Mouse (Mus musculus) layer of hippocampus, adult 2 months (tissue): ENCODE measurements at regions not wholly inside any gene's neighbourhood (a gene's known extent, or its start where the extent isn't known, plus 50 kb on each side); places are given as distances from the start of the nearest gene placed in this dataset.
A peak's percentile ranks its signal among the peaks of the same experiment; 100 is the strongest.
"Not testable (repeated sequence)": the region's sequence is repeated elsewhere in the genome, so short reads cannot be mapped to it uniquely, and the experiment has no call there.

Experiments used
- DNase-seq, 2 experiments: peaks; one replicate each; pipeline ENCODE4 v3.0.0; 2022; ENCODE audit warnings: low spot score in 2 of 2
- H3K27ac ChIP-seq: fragments of 200-600 bp; 2 replicates; pipeline ENCODE4 v1.8.1; 2022
- H3K4me3 ChIP-seq: fragments of 200-600 bp; 2 replicates; pipeline ENCODE4 v1.8.1; 2022; ENCODE audit warnings: mild to moderate bottlenecking
- CTCF ChIP-seq: fragments of 200-600 bp; conservative IDR thresholded peaks from 2 replicates; pipeline ENCODE4 v1.8.1; 2022; ENCODE audit warnings: antibody characterized with exemption, mild to moderate bottlenecking, moderate library complexity

DNA sequence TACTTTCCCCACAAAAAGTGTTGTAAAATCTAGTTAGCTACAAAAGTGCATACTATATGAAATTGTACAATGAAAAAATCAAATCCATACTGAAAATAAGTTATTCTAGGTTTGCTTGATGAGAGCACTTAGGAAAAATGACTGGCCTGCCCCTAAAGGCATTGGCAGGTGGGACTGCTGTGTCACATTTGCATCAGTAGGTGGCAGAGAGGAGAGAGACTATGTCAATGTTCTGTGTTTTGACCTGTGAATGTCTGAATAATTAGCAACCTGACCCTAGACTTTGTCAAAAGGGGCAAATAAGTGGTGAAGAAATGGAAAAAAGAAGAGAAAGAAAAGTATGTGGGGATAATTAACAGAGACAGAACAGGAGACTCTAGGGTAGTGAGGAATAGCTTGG lies 997.0 kb upstream of the Tacstd2 start:
- no peak; the same call in 1 of the 2 replicates for TF ChIP-seq CTCF
- Histone ChIP-seq H3K27ac (no peak overlapping the region), H3K4me3 (no peak overlapping the region)
- no peak for DNase-seq

DNA sequence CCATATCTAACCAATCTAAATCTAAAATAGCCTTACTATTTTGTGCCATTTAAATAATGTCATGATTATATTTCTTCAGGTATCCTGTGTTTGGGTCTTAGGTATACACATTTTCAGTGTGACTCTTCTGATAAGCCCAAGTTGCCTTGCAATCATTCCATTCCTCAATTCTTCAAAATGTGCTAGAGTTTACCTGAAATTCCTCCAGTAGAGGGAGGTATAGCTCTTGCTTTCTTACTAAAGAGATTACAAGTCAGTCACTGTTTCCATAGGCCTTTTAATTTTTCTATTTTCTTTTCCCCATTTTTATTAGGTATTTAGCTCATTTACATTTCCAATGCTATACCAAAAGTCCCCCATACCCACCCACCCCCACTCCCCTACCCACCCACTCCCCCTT lies 968.3 kb upstream of the Tacstd2 start:
- H3K27ac ChIP-seq, result no peak overlapping the region
- TF ChIP-seq CTCF, result peak; percentile 32

DNA sequence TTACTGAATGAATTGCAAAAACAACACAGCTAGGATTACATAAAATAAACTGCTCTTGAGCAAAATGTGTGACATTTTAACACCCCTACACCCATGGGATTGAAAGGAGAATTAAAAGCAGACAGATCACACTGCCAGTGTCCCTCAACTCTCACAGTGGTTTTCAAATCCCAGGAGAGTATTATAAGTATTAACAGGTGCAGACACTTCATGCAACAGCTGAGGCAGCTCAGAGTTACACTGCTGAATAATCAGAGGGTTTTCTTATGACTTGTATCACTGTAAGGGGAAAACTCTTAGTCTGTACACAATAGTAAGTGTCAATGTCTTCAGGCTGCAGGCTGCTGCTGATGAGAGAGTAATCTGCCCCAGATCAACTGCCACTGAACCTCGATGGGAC lies 945.5 kb upstream of the Tacstd2 start:
- no peak overlapping the region for H3K27ac ChIP-seq
- TF ChIP-seq CTCF, result no peak
- DNase-seq, result no peak

More for the DNA sequence above, 968.3 kb upstream of the Tacstd2 start:
- H3K4me3 ChIP-seq, result no peak overlapping the region
- DNase-seq, result no peak

DNA sequence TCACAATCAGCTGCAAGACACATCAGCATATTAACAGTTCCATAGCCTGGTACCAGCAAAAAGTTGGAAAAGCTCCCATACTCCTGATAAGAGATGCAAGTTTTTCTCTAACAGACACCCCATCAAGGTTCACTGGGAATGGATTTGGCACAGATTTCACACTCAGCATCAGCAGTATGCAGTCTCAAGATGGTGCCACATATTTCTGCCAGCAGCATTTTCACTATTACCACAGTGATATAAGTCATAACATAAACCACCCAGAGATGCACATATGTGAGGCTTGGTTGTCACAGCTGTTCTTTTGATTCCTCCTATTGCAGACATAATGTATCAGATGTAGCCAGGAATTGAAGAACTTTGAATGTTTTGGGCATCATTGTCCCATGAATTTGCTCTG lies 939.3 kb upstream of the Tacstd2 start:
- no peak for TF ChIP-seq CTCF
- H3K4me3 ChIP-seq, result no peak overlapping the region
- H3K27ac ChIP-seq, result no peak overlapping the region
- DNase-seq, result no peak

More for the DNA sequence above, 945.5 kb upstream of the Tacstd2 start:
- H3K4me3 ChIP-seq, result no peak overlapping the region

DNA sequence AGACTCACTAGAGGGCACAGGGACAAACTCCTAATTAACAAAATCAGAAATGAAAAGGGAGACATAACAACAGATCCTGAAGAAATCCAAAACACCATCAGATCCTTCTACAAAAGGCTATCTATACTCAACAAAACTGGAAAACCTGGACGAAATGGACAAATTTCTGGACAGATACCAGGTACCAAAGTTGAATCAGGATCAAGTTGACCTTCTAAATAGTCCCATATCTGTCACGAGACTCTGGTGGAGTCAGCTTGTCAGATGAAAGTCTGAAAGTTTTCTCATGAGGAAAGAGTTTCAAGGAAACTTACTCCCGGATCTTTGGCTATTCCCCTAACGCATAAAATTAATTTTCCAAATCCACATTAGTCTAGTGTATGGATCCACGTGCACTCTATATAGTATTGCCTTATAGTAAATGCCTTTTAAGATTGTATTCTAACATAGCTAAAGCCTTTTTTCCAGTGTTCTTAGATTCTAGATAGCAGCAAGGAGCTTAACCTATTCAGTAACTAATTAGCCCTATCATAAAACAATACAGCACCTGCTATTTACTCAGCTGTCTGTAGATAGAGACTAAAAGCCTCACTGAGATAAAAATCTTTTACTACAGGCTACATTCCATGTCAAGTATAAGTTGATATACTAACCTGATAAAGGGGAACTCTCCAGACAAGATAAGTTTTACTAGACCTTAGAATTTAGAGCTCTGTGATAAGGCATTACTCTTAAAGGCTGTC lies 917.6 kb upstream of the Tacstd2 start:
- not testable (repeated sequence) for H3K27ac ChIP-seq, DNase-seq, H3K4me3 ChIP-seq

DNA sequence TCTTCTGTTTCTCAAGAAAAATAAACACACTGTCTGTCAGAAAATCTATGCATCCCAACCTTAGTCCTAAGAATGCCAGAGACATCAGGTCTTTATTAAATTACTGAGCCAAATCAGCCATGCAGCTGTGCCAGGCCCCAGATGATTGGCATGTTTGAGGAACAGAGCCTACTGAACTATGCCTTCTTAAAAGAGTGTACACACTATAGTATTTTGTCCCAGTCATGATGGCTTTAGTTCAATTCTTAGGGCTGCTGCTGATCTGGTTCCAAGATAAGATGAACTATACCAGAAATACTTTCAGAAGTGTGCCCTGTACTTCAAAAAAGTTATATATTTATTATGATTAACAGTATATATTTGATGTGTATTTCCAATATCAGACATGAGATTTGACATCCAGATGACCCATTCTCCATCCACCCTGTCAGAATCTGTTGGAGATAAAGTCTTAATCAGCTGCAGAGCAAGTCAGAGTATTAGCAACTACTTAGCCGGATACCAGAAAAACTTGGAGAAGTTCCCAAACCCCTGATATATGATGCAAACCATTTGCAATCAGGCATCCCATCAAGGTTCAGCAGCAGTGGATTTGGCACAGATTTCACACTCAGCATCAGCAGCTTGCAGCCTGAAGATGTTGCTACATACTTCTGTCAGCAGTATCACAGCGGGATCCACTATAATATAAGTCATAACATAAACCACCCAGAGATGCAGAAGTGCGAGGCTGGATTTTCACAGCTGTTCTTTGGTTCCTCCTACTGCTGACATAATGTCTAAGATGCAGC lies 913.6 kb upstream of the Tacstd2 start:
- TF ChIP-seq CTCF, result no peak
- no peak overlapping the region for H3K4me3 ChIP-seq
- H3K27ac ChIP-seq, result no peak overlapping the region
- no peak for DNase-seq

DNA sequence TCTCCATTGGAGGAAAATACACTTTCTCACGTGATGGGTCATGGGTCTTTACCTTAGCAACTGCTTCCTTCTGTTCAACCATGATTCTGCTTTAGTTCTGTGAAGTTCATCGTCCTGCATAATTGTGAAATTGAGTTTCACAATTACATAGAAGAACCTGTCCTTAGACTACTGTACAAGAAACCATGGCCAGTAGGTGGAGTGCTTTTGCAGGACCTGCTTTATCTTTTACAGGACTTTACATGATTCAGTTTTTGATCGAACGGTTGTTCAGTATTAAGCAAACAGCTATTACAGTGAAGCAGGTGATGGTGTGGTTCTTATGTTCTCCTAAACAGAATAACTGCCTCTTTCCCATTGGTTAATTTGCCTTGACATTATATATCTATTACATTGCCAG lies 910.2 kb upstream of the Tacstd2 start:
- 0 out of 2 replicates have a peak, but pooled peaks have one; percentile 3 for TF ChIP-seq CTCF
- Histone ChIP-seq H3K27ac (no peak overlapping the region), H3K4me3 (no peak overlapping the region)
- no peak for DNase-seq

DNA sequence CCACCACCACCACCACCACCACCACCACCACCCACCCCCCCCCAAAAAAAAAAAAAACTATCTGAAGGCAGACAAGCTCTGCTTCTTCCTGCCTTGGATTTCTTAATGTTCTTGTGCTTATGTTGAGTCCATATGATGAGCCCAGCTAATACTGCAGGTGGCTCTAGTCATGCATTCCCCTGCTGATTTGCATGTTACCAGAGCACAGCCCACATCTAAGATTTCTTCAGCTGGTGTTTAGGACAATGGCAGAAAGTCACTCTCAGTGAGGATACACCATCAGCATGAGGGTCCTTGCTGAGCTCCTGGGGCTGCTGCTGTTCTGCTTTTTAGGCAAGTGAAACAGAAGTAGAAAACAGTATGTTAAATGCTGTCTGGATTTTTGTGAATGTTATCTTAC lies 901.6 kb upstream of the Tacstd2 start:
- no peak for TF ChIP-seq CTCF
- Histone ChIP-seq H3K27ac (no peak overlapping the region), H3K4me3 (no peak overlapping the region)
- no peak for DNase-seq
